Mouse (Mus musculus) liver, postnatal 0 days (tissue): ENCODE data around the gene Mex3b.

Source experiments
- CTCF ChIP-seq: sonication (generic); IDR thresholded peaks from 2 replicates; pipeline ENCODE4 v1.5.1; 2016; ENCODE audit warnings: antibody characterized with exemption, low read depth
- EP300 ChIP-seq: IDR thresholded peaks from 2 replicates; pipeline ENCODE4 v1.6.1; 2016; ENCODE audit warnings: antibody characterized with exemption, low read depth, mild to moderate bottlenecking

DNA sequence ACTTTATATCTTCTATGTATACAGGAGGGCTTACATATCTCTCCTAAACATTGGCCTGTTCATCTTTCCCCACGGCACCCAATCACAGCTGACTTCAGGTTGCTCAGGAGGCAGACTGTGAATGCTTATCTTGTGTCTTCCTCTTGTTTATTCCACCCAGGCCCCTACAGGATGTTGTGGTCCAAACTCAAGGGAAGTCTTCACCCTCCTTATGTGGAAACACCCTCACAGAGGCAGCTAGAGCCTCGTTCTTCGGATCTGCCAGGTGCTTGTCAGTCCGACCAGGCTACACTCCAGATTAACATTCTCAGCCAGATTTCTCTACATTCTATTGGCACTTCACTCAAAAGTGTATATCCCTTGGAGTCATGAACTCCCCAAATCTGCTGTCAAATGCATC lies 32.7 kb upstream of the Mex3b start:
- TF ChIP-seq CTCF (no peak), EP300 (no peak)
